Mouse (Mus musculus) MEL (cell line): ENCODE results near the gene Shoc2. TPM values are rescaled to one million over a fixed set of nuclear protein-coding genes. Genes with fewer than 3 reads are reported as not detected.

Experiments
- DNase-seq: peaks from one replicate; pipeline ENCODE4 v3.0.0; 2011; ENCODE audit warnings: low read depth, low spot score
- H3K27ac ChIP-seq: 2 replicates; pipeline ENCODE4 v1.5.1; 2012; ENCODE audit warnings: low read depth, mild to moderate bottlenecking, control low read depth, low read length, moderate library complexity; ENCODE audit not compliant: control insufficient read depth
- H3K27me3 ChIP-seq, 2 experiments: fragments of 150-350 bp in 1 of 2; sonication (generic) in 1 of 2; 2 replicates each; pipeline ENCODE4 v1.6.1; 2012; ENCODE audit warnings: low read length in 2 of 2, mild to moderate bottlenecking in 2 of 2, improper control_type of control experiment in 1 of 2, moderate library complexity in 1 of 2; ENCODE audit not compliant: insufficient read depth in 2 of 2, control insufficient read depth in 1 of 2
- H3K36me3 ChIP-seq, 2 experiments: 2 replicates each; pipeline ENCODE4 v1.6.1; 2012 to 2014; ENCODE audit warnings: low read length in 2 of 2, improper control_type of control experiment in 1 of 2, inconsistent platforms in 1 of 2, mild to moderate bottlenecking in 1 of 2; ENCODE audit not compliant: insufficient read depth in 2 of 2, control insufficient read depth in 1 of 2
- H3K4me1 ChIP-seq, 2 experiments: fragments of 150-350 bp in 1 of 2; sonication (generic) in 1 of 2; 2 replicates each; pipeline ENCODE4 v1.6.1; 2012; ENCODE audit warnings: low read length in 2 of 2, improper control_type of control experiment in 1 of 2, mild to moderate bottlenecking in 1 of 2; ENCODE audit not compliant: insufficient read depth in 2 of 2, control insufficient read depth in 1 of 2
- H3K4me3 ChIP-seq, 2 experiments: fragments of 150-350 bp in 1 of 2; sonication (generic) in 1 of 2; 2 replicates each; pipeline ENCODE4 v1.5.1; 2012; ENCODE audit warnings: low read depth in 2 of 2, low read length in 2 of 2, mild to moderate bottlenecking in 2 of 2, moderate library complexity in 2 of 2, control low read depth in 1 of 2, improper control_type of control experiment in 1 of 2; ENCODE audit not compliant: control insufficient read depth in 1 of 2, insufficient read depth in 1 of 2
- H3K79me2 ChIP-seq: 2 replicates; pipeline ENCODE4 v1.6.1; 2012; ENCODE audit warnings: mild to moderate bottlenecking, low read length, moderate library complexity; ENCODE audit not compliant: control insufficient read depth, poor library complexity, insufficient read depth
- H3K9ac ChIP-seq: 2 replicates; pipeline ENCODE4 v1.6.1; 2012; ENCODE audit warnings: low read depth, mild to moderate bottlenecking, control low read depth, low read length, moderate library complexity; ENCODE audit not compliant: control insufficient read depth, poor library complexity, severe bottlenecking
- H3K9me3 ChIP-seq: fragments of 150-350 bp; sonication (generic); replicated peaks from 2 replicates; pipeline ENCODE4 v1.6.1; 2012; ENCODE audit warnings: mild to moderate bottlenecking, low read length, improper control_type of control experiment, moderate library complexity; ENCODE audit not compliant: insufficient read depth
- CHD1 ChIP-seq: IDR thresholded peaks from 2 replicates; pipeline ENCODE4 v1.6.1; 2012; ENCODE audit warnings: low read depth, mild to moderate bottlenecking, inconsistent platforms, low read length, improper control_type of control experiment
- CHD2 ChIP-seq: IDR thresholded peaks from 2 replicates; pipeline ENCODE4 v1.6.1; 2011; ENCODE audit warnings: low read length, improper control_type of control experiment
- CTCF ChIP-seq, 3 experiments: IDR thresholded peaks in 2 of 3; conservative IDR thresholded peaks in 1 of 3; 2 replicates each; pipeline ENCODE4 v1.5.1; 2011 to 2012; ENCODE audit warnings: low read length in 3 of 3, low read depth in 2 of 3, mild to moderate bottlenecking in 2 of 3, improper control_type of control experiment in 1 of 3, inconsistent platforms in 1 of 3, mixed read lengths in 1 of 3, moderate library complexity in 1 of 3; ENCODE audit not compliant: control insufficient read depth in 1 of 3, insufficient read depth in 1 of 3, poor library complexity in 1 of 3, severe bottlenecking in 1 of 3
- EP300 ChIP-seq, 2 experiments: IDR thresholded peaks; 2 replicates each; pipeline ENCODE4 v1.6.1; 2011; ENCODE audit warnings: improper control_type of control experiment in 2 of 2, low read length in 2 of 2, low read depth in 1 of 2, mild to moderate bottlenecking in 1 of 2
- ETS1 ChIP-seq: IDR thresholded peaks from 2 replicates; pipeline ENCODE4 v1.6.1; 2012; ENCODE audit warnings: low read depth, mild to moderate bottlenecking, inconsistent platforms, low read length, improper control_type of control experiment, moderate library complexity
- GATA1 ChIP-seq: IDR thresholded peaks from 2 replicates; pipeline ENCODE4 v1.6.1; 2011; ENCODE audit warnings: low read depth, low read length, improper control_type of control experiment
- HCFC1 ChIP-seq: IDR thresholded peaks from 2 replicates; pipeline ENCODE4 v1.6.1; 2012; ENCODE audit warnings: low read depth, mild to moderate bottlenecking, inconsistent platforms, low read length, improper control_type of control experiment, moderate library complexity
- JUND ChIP-seq: IDR thresholded peaks from 2 replicates; pipeline ENCODE4 v1.6.1; 2011; ENCODE audit warnings: low read depth, mild to moderate bottlenecking, improper control_type of control experiment, low read length
- KAT2A ChIP-seq: conservative IDR thresholded peaks from 2 replicates; pipeline ENCODE4 v1.6.1; 2012; ENCODE audit warnings: low read depth, low read length, improper control_type of control experiment, inconsistent platforms
- MAFK ChIP-seq: IDR thresholded peaks from 2 replicates; pipeline ENCODE4 v1.6.1; 2011; ENCODE audit warnings: low read depth, mild to moderate bottlenecking, low read length, improper control_type of control experiment, borderline replicate concordance
- MAZ ChIP-seq: IDR thresholded peaks from 2 replicates; pipeline ENCODE4 v1.6.1; 2012; ENCODE audit warnings: low read depth, mild to moderate bottlenecking, inconsistent platforms, low read length, improper control_type of control experiment
- MEF2A ChIP-seq: IDR thresholded peaks from 2 replicates; pipeline ENCODE4 v1.6.1; 2014; ENCODE audit warnings: low read depth, mild to moderate bottlenecking, inconsistent platforms, low read length, improper control_type of control experiment; ENCODE audit not compliant: poor library complexity, insufficient replicate concordance, severe bottlenecking; ENCODE audit errors: extremely low read depth
- MYB ChIP-seq: IDR thresholded peaks from 2 replicates; pipeline ENCODE4 v1.6.1; 2011; ENCODE audit warnings: mild to moderate bottlenecking, low read depth, low read length, improper control_type of control experiment
- MYC ChIP-seq: IDR thresholded peaks from 2 replicates; pipeline ENCODE4 v1.6.1; 2011; ENCODE audit warnings: low read depth, mild to moderate bottlenecking, low read length, improper control_type of control experiment, moderate library complexity
- NRF1 ChIP-seq: IDR thresholded peaks from 2 replicates; pipeline ENCODE4 v1.6.1; 2014; ENCODE audit warnings: low read depth, mild to moderate bottlenecking, inconsistent platforms, low read length, improper control_type of control experiment, moderate library complexity; ENCODE audit not compliant: poor library complexity, insufficient read depth, severe bottlenecking
- POLR2A ChIP-seq, 2 experiments: IDR thresholded peaks; 2 replicates each; pipeline ENCODE4 v1.6.1; 2011 to 2012; ENCODE audit warnings: low read length in 2 of 2, mild to moderate bottlenecking in 2 of 2, control low read depth in 1 of 2, improper control_type of control experiment in 1 of 2, low read depth in 1 of 2, moderate library complexity in 1 of 2; ENCODE audit not compliant: control insufficient read depth in 1 of 2, insufficient read depth in 1 of 2, poor library complexity in 1 of 2
- POLR2AphosphoS5 ChIP-seq: IDR thresholded peaks from 2 replicates; pipeline ENCODE4 v1.6.1; 2012; ENCODE audit warnings: low read depth, borderline replicate concordance, mild to moderate bottlenecking, inconsistent platforms, low read length, moderate library complexity, mixed read lengths
- SIN3A ChIP-seq: IDR thresholded peaks from 2 replicates; pipeline ENCODE4 v1.6.1; 2012; ENCODE audit warnings: low read length, improper control_type of control experiment, inconsistent platforms
- TCF12 ChIP-seq: IDR thresholded peaks from 2 replicates; pipeline ENCODE4 v1.6.1; 2014; ENCODE audit warnings: low read depth, mild to moderate bottlenecking, inconsistent platforms, low read length, improper control_type of control experiment, moderate library complexity
- USF1 ChIP-seq: IDR thresholded peaks from 2 replicates; pipeline ENCODE4 v1.6.1; 2014; ENCODE audit warnings: low read depth, mild to moderate bottlenecking, inconsistent platforms, low read length, improper control_type of control experiment, moderate library complexity
- USF2 ChIP-seq, 2 experiments: IDR thresholded peaks; 2 replicates each; pipeline ENCODE4 v1.6.1; 2011 to 2012; ENCODE audit warnings: improper control_type of control experiment in 2 of 2, low read length in 2 of 2, borderline replicate concordance in 1 of 2, inconsistent platforms in 1 of 2, low read depth in 1 of 2, mild to moderate bottlenecking in 1 of 2; ENCODE audit not compliant: insufficient read depth in 1 of 2
- ZC3H11A ChIP-seq: IDR thresholded peaks from 2 replicates; pipeline ENCODE4 v1.6.1; 2012; ENCODE audit warnings: low read depth, mild to moderate bottlenecking, inconsistent platforms, low read length, improper control_type of control experiment
- ZKSCAN1 ChIP-seq: IDR thresholded peaks from 2 replicates; pipeline ENCODE4 v1.6.1; 2012; ENCODE audit warnings: low read depth, mild to moderate bottlenecking, inconsistent platforms, low read length, improper control_type of control experiment, moderate library complexity
- ZMIZ1 ChIP-seq: IDR thresholded peaks from 2 replicates; pipeline ENCODE4 v1.6.1; 2012; ENCODE audit warnings: low read depth, mild to moderate bottlenecking, inconsistent platforms, low read length, improper control_type of control experiment, moderate library complexity
- ZNF384 ChIP-seq: IDR thresholded peaks from 2 replicates; pipeline ENCODE4 v1.6.1; 2012; ENCODE audit warnings: low read depth, mild to moderate bottlenecking, inconsistent platforms, low read length, improper control_type of control experiment
- polyA plus RNA-seq, 2 experiments: library from polyadenylated mRNA; stranded (reverse) in 1 of 2; unstranded in 1 of 2; fragments of >175 nt in 1 of 2; fragments of >200 nt in 1 of 2; gene quantifications; 2 replicates each; pipeline versions ENCODE4 v1.2.1 to v1.2.4; 2012; ENCODE audit warnings: low replicate concordance in 2 of 2, low read depth in 1 of 2; ENCODE audit not compliant: insufficient read length in 2 of 2, insufficient read depth in 1 of 2, missing spikeins in 1 of 2
- total RNA-seq: library from RNA; depleted of rRNA; stranded (reverse); fragments of 300-350 nt; gene quantifications from 2 replicates; pipeline ENCODE4 v1.2.3, GENCODE M21; 2012

The Shoc2 gene
- total and polyA plus RNA-seq, 3 experiments, result 33.4 to 55.6 TPM; not detected in 1

- TF ChIP-seq USF2 (IDR thresholded peaks at IDR 0.05; ENCODE audit: borderline replicate concordance in 1 of 2, insufficient read depth in 1 of 2, low read depth in 1 of 2, low read length in 2 of 2), result no peak
- TF ChIP-seq NRF1, result peak; percentile 38
- no peak for TF ChIP-seq CHD2
- TF ChIP-seq HCFC1, result peak; percentile 95
- peak in 2 of 3 experiments; percentile 38 to 47; a peak in 4 of 6 replicates for TF ChIP-seq CTCF (IDR thresholded peaks at IDR 0.05 in 2 of 3, conservative IDR thresholded peaks at IDR 0.05 in 1 of 3; ENCODE audit: control insufficient read depth in 1 of 3, insufficient read depth in 1 of 3, low read depth in 2 of 3, low read length in 3 of 3, poor library complexity in 1 of 3, severe bottlenecking in 1 of 3)
- peak; percentile 98 for TF ChIP-seq MYB
Observed at GRCm38 (mm10) chr19:53943802-53944785, at the start of gene Shoc2, which contains the start of gene Bbip1 (continued).

- H3K27me3 ChIP-seq, result no peaks in the 10 kb centered on the region
- H3K4me3 ChIP-seq, result no peak overlapping the region
- peaks cover 30 to 45% of the 10 kb centered on the region in 2 experiments for H3K4me1 ChIP-seq
- no peak overlapping the region; the same call in 1 of the 2 replicates for H3K27ac ChIP-seq
- peaks cover 0 to 46% of the 10 kb centered on the region in 2 experiments; a peak in 2 of 4 replicates for H3K36me3 ChIP-seq
- no peak overlapping the region for H3K9ac ChIP-seq
- no peaks in the 10 kb centered on the region for H3K9me3 ChIP-seq
- H3K79me2 ChIP-seq, result no peaks in the 10 kb centered on the region
- TF ChIP-seq JUND (no peak), MAZ (no peak), GATA1 (peak; percentile 20; the same call in 1 of the 2 replicates), USF2 (IDR thresholded peaks at IDR 0.05; ENCODE audit: borderline replicate concordance in 1 of 2, insufficient read depth in 1 of 2, low read depth in 1 of 2, low read length in 2 of 2) (no peak), MYC (no peak), NRF1 (no peak), HCFC1 (no peak), ETS1 (0 out of 2 replicates have a peak, but pooled peaks have one; percentile 11), USF1 (no peak), ZC3H11A (no peak), ZNF384 (peak; percentile 78), CHD2 (no peak), MEF2A (no peak), CHD1 (no peak), TCF12 (0 out of 2 replicates have a peak, but pooled peaks have one; percentile 12), EP300 (IDR thresholded peaks at IDR 0.05; ENCODE audit: low read depth in 1 of 2, low read length in 2 of 2) (peak in 1 of 2 experiments; percentile 34; a peak in 1 of 4 replicates), SIN3A (no peak), POLR2A (IDR thresholded peaks at IDR 0.05; ENCODE audit: control insufficient read depth in 1 of 2, insufficient read depth in 1 of 2, low read depth in 1 of 2, low read length in 2 of 2, poor library complexity in 1 of 2) (no peak), POLR2AphosphoS5 (no peak), ZKSCAN1 (no peak), ZMIZ1 (no peak), MAFK (no peak), KAT2A (no peak)
- no peak for DNase-seq
Observed at GRCm38 (mm10) chr19:53894538-53895121, 49.5 kb upstream of the Shoc2 start.
